Mouse (Mus musculus) heart, adult 2 months (tissue): ENCODE results near the gene Foxn3. TPM values are rescaled to one million over a fixed set of nuclear protein-coding genes. Genes with fewer than 3 reads are reported as not detected.

Source experiments
- DNase-seq, 2 experiments: peaks; one replicate each; pipeline ENCODE4 v3.0.0; 2021
- H3K27ac ChIP-seq: fragments of 200-600 bp; 2 replicates; pipeline ENCODE4 v1.8.1; 2022
- H3K27me3 ChIP-seq: fragments of 200-500 bp; 2 replicates; pipeline ENCODE4 v1.6.1; 2012; ENCODE audit warnings: mild to moderate bottlenecking, low read length, inconsistent platforms, mixed read lengths; ENCODE audit not compliant: control insufficient read depth, insufficient read depth
- H3K36me3 ChIP-seq: fragments of 200-500 bp; 2 replicates; pipeline ENCODE4 v1.6.1; 2012; ENCODE audit warnings: low read length, inconsistent platforms; ENCODE audit not compliant: control insufficient read depth, insufficient read depth
- H3K4me1 ChIP-seq: fragments of 200-500 bp; 2 replicates; pipeline ENCODE4 v1.6.1; 2011; ENCODE audit warnings: low read length; ENCODE audit not compliant: control insufficient read depth, insufficient read depth
- H3K4me3 ChIP-seq: fragments of 200-600 bp; 2 replicates; pipeline ENCODE4 v1.8.1; 2022
- H3K79me2 ChIP-seq: fragments of 200-500 bp; replicated peaks from 2 replicates; pipeline ENCODE4 v1.6.1; 2012; ENCODE audit warnings: mild to moderate bottlenecking, inconsistent platforms, low read length, moderate library complexity, mixed read lengths; ENCODE audit not compliant: control insufficient read depth, insufficient read depth
- H3K9ac ChIP-seq: fragments of 200-500 bp; 2 replicates; pipeline ENCODE4 v1.6.1; 2012; ENCODE audit warnings: low read depth, mild to moderate bottlenecking, control low read depth, inconsistent platforms, low read length, mixed read lengths
- CTCF ChIP-seq: fragments of 200-600 bp; IDR thresholded peaks from 2 replicates; pipeline ENCODE4 v1.8.1; 2022; ENCODE audit warnings: antibody characterized with exemption, mild to moderate bottlenecking, moderate library complexity
- EP300 ChIP-seq: fragments of 200-500 bp; IDR thresholded peaks from 2 replicates; pipeline ENCODE4 v1.6.1; 2011; ENCODE audit warnings: low read depth, low read length, control low read depth; ENCODE audit not compliant: insufficient read depth
- POLR2A ChIP-seq: fragments of 200-500 bp; IDR thresholded peaks from 2 replicates; pipeline ENCODE4 v1.6.1; 2011; ENCODE audit warnings: mild to moderate bottlenecking, low read depth, low read length, control low read depth; ENCODE audit not compliant: insufficient read depth
- WGBS: fragments of 180-500 bp; shearing (Covaris S2); methylation state at CpG from one replicate; pipeline ENCODE4 v1.1.7; 2018; 5-methylcytosine and 5-hydroxymethylcytosine counted together
- intact Hi-C: fragments of 180-260 bp; cut with DNase I; formaldehyde crosslinking; loops from one replicate; pipeline ENCODE4 v1.15.1; 2025
- polyA plus RNA-seq: library from polyadenylated mRNA; depleted of rRNA; stranded (reverse); fragments of >200 nt; gene quantifications from 2 replicates; pipeline ENCODE4 v1.2.3, GENCODE M21; 2012
- total RNA-seq, 2 experiments: library from RNA; stranded (reverse); gene quantifications; 2 replicates each; pipeline ENCODE4 v1.2.3; 2021

The Foxn3 gene
- total and polyA plus RNA-seq, 3 experiments: 28.1 to 117 (median 106) TPM

GRCm38 (mm10) chr12:99320966-99321496 is 242.4 kb downstream of the Foxn3 start:
- intact Hi-C loops: no loop called here
- Histone ChIP-seq H3K4me3 (no peak overlapping the region), H3K27ac (no peak overlapping the region), H3K36me3 (no peaks in the 10 kb centered on the region; the same call in 1 of the 2 replicates), H3K9ac (no peak overlapping the region), H3K4me1 (peaks cover 9% of the 10 kb centered on the region), H3K27me3 (no peaks in the 10 kb centered on the region), H3K79me2 (peaks cover 4% of the 10 kb centered on the region; the same call in 1 of the 2 replicates)
- WGBS: 91% methylated on average over 3 of the region's 3 CpGs
- DNase-seq: no peak
- TF ChIP-seq CTCF (no peak), POLR2A (no peak), EP300 (no peak)

- peaks cover 4% of the 10 kb centered on the region; the same call in 1 of the 2 replicates for H3K79me2 ChIP-seq
- intact Hi-C loops: no loop called here
- H3K27me3 ChIP-seq: no peaks in the 10 kb centered on the region
- peaks cover 8% of the 10 kb centered on the region for H3K4me1 ChIP-seq
- no peak for TF ChIP-seq CTCF
- no peak for TF ChIP-seq POLR2A
- TF ChIP-seq EP300: no peak
- H3K27ac ChIP-seq: no peak overlapping the region
- WGBS: 65% methylated on average over 2 of the region's 2 CpGs
- no peak overlapping the region for H3K9ac ChIP-seq
- H3K4me3 ChIP-seq: no peak overlapping the region
- DNase-seq: no peak
- no peaks in the 10 kb centered on the region; the same call in 1 of the 2 replicates for H3K36me3 ChIP-seq
These were observed 243.5 kb downstream of the Foxn3 start for GRCm38 (mm10) chr12:99319896-99320295.

GRCm38 (mm10) chr12:99319171-99319570 is 244.2 kb downstream of the Foxn3 start:
- intact Hi-C loops: no loop called here

GRCm38 (mm10) chr12:99315931-99316330 is 247.5 kb downstream of the Foxn3 start:
- TF ChIP-seq CTCF (no peak), EP300 (no peak), POLR2A (no peak)
- Histone ChIP-seq H3K4me3 (no peak overlapping the region), H3K27me3 (no peaks in the 10 kb centered on the region), H3K36me3 (no peaks in the 10 kb centered on the region; the same call in 1 of the 2 replicates), H3K9ac (no peak overlapping the region), H3K27ac (no peak overlapping the region), H3K79me2 (peaks cover 4% of the 10 kb centered on the region), H3K4me1 (peaks cover 8% of the 10 kb centered on the region)
- intact Hi-C loops: no loop called here
- DNase-seq: no peak
- 80% methylated on average over 6 of the region's 6 CpGs for WGBS

More at GRCm38 (mm10) chr12:99319171-99319570, 244.2 kb downstream of the Foxn3 start:
- Histone ChIP-seq H3K4me1 (peaks cover 9% of the 10 kb centered on the region), H3K27ac (no peak overlapping the region), H3K79me2 (peaks cover 4% of the 10 kb centered on the region; the same call in 1 of the 2 replicates), H3K36me3 (no peaks in the 10 kb centered on the region; the same call in 1 of the 2 replicates), H3K27me3 (no peaks in the 10 kb centered on the region), H3K9ac (no peak overlapping the region), H3K4me3 (no peak overlapping the region)
- TF ChIP-seq POLR2A (no peak), EP300 (no peak), CTCF (no peak)
- DNase-seq: no peak
- 70% methylated on average over 5 of the region's 5 CpGs for WGBS

- no peak overlapping the region for H3K27ac ChIP-seq
- WGBS: 70% methylated on average over 5 of the region's 5 CpGs
- TF ChIP-seq EP300: no peak
- no peak for TF ChIP-seq CTCF
- TF ChIP-seq POLR2A: no peak
- H3K79me2 ChIP-seq: peaks cover 2% of the 10 kb centered on the region
- H3K4me1 ChIP-seq: peaks cover 1% of the 10 kb centered on the region; the same call in 1 of the 2 replicates
- no peaks in the 10 kb centered on the region for H3K27me3 ChIP-seq
- no peak for DNase-seq
- intact Hi-C loops: no loop called here
- no peak overlapping the region for H3K4me3 ChIP-seq
- no peak overlapping the region for H3K9ac ChIP-seq
- H3K36me3 ChIP-seq: no peaks in the 10 kb centered on the region; the same call in 1 of the 2 replicates
These were observed 248.6 kb downstream of the Foxn3 start for GRCm38 (mm10) chr12:99314817-99315216.

- H3K27me3 ChIP-seq: no peaks in the 10 kb centered on the region
- 57% methylated on average over 3 of the region's 3 CpGs for WGBS
- no peak overlapping the region for H3K9ac ChIP-seq
- H3K27ac ChIP-seq: no peak overlapping the region
- H3K36me3 ChIP-seq: peaks cover 4% of the 10 kb centered on the region; the same call in 1 of the 2 replicates
- no peak overlapping the region for H3K4me3 ChIP-seq
- no peak for DNase-seq
- TF ChIP-seq EP300: no peak
- TF ChIP-seq CTCF: no peak
- no peak for TF ChIP-seq POLR2A
- intact Hi-C loops: no loop called here
- peaks cover 8% of the 10 kb centered on the region for H3K4me1 ChIP-seq
- H3K79me2 ChIP-seq: peaks cover 4% of the 10 kb centered on the region
These were observed 252.1 kb downstream of the Foxn3 start for GRCm38 (mm10) chr12:99311303-99311702.
